Mouse (Mus musculus) spleen, adult 12 weeks (tissue): ENCODE results near the gene Fbxw8.

Experiments used
- DNase-seq: peaks from one replicate; pipeline ENCODE4 v3.0.0; 2022; ENCODE audit warnings: low spot score

Fbxw8 gene

GRCm38 (mm10) chr5:118155565-118155947, 292 bp upstream of the Fbxw8 start:
- no peak for DNase-seq

GRCm38 (mm10) chr5:118149711-118150110, 5.6 kb downstream of the Fbxw8 start:
- no peak for DNase-seq

DNA sequence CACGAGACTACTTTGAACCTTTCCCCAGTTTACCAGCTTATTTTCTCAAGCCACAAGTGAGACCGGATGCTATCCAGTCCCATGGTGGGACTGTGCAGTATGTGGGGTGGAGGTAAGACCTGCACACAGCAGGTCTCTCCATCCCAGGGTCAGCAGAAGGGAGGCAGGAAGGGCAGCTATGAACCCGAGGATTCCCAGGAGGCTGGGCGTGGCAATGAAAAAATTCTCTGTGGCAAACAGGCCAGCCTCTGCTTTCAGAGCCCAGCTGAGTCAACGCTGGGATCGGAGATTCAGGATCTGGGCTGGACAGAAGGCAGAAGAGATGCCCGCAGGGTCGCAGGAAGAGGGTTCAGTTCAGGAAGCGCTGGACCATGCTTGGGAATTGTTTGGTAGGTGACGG, 8.0 kb downstream of the Fbxw8 start:
- DNase-seq, result no peak

DNA sequence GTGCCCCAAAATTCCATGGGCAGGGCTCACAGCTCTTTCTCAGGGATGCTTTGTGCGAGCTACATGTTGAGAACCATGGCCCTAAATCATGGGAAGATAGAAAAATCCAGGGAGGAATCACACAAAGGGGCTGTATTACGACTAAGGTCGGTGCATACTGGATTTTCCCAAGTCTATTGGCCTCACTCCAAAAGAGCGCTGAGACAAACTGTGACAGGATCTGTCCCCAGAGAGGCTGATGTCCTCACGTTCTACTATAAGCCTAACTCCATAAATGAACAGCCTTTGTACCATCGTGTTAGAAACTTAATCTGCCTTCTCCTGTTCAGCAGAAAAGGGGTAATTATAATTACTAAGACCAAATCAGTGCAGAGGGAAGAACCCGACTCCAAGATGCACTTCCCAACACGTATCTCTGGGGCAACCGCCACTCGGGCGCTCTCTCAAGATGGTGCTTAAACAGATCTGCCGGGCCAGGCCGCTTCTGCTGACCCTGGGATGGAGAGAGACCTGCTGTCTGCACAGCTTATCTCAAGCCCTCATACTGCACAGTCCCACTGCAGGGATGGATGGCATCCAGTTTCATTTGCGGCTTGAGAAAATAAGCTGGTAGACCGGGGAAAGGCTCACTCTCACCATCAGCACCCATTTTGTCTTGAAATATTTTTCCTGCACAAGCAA, 9.1 kb downstream of the Fbxw8 start:
- no peak for DNase-seq

GRCm38 (mm10) chr5:118145458-118145857, 9.8 kb downstream of the Fbxw8 start:
- DNase-seq, result no peak

GRCm38 (mm10) chr5:118144770-118145169, 10.5 kb downstream of the Fbxw8 start:
- no peak for DNase-seq

- no peak for DNase-seq
Observed at GRCm38 (mm10) chr5:118144327-118144726, 10.9 kb downstream of the Fbxw8 start.

GRCm38 (mm10) chr5:118143211-118144026, 11.8 kb downstream of the Fbxw8 start:
- DNase-seq, result no peak

DNA sequence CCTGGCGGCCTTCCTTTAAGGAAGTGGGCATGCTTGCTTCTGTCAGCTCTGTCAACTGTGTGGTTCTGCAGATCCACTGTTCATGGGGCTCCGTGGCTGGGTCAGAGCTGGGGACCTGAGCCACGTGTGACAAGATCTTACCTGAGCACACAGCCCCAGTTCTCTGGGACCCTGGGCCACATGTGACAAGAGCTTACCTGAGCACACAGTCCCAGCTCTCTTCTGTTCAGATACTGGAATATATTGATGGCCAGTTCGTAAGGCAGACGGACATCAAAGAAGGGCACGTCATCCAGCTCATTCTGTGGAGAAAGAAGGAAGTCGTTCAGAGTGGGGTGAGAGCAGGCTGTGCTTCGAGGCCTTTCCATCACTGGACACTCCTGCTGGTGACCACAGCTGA, 12.8 kb downstream of the Fbxw8 start:
- DNase-seq, result no peak

DNA sequence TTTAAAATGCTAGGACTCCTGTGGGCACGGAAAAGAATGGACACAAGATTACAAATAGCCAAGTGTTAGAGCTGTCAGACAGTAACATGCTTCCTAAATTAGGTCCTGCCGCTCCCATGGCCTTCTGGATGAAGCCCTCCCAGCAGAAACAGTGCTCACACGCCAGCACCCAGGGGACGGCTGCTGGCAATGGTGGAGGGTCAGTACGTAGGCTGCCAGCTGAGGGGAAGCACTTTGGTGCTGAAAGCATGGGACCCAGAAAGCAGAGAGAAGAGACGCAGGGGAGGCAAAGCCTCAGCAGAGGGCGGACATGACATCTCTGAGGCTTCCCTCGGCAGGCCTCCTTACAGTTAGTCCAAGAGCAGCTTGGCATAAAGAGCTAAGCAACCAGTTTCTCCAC, 15.6 kb downstream of the Fbxw8 start:
- DNase-seq, result no peak

DNA sequence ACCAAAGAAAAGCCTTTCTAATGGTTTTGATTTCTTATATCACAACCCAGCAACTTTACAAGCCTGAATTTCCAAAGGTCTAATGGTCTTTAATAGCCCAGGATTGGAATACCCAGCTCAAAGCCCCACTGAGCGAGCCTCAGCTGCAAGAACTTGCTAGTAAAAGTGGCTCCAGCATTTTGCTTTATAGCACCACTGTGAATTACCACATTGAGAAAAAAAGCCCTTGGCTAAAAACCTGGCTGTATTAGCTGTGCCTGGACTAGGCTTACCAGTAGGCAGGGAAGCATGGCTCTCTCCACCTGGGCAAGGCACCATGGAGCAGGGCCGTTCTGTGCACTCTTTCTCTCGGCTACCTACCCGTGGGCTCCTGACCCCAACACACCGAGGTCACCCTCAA, 18.9 kb downstream of the Fbxw8 start:
- no peak for DNase-seq

GRCm38 (mm10) chr5:118128651-118129050, 26.6 kb downstream of the Fbxw8 start:
- DNase-seq, result no peak

DNA sequence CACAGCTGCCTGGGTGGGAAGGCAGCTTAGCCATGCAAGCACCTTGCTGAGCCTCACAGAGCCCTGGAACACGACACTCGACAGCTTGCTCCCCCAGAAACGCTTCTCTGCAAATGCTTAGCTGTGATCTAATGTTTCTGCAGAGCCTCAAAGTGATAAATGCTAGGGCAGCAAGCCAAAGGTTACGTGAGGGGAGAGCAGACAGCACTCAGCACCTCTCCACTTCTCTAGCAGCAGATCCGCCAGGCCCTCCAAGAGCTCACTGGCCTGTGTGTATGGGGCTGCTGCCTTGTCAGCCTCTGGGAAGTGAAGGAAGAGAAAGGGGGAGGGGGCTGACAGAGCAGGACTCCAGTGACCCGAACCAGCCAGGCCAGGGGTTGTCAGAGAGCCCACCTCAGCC, 27.1 kb downstream of the Fbxw8 start:
- no peak for DNase-seq

- no peak for DNase-seq
Observed at GRCm38 (mm10) chr5:118126671-118127070, 28.6 kb downstream of the Fbxw8 start.

DNA sequence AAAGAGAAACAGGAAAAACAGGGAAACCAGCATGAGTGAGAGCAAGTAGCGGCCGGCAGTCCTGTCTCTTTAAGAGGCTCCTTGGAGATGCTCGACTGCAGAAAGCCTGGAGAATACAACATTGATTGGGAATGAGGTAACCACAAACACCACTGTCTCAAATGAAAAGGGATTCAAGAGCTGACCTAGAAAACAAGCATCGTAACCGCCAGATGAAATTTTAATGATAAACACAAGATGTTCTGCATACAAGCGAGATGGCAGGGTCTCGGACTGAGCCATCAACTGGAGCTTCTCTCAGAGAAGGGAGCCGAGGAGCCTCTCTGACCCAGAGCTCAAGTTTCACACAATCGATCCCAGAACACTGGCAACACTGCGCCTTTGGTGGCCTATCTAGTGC, 32.2 kb downstream of the Fbxw8 start:
- no peak for DNase-seq

GRCm38 (mm10) chr5:118121928-118122327, 33.3 kb downstream of the Fbxw8 start:
- no peak for DNase-seq

GRCm38 (mm10) chr5:118120670-118121069, 34.6 kb downstream of the Fbxw8 start:
- DNase-seq, result no peak

DNA sequence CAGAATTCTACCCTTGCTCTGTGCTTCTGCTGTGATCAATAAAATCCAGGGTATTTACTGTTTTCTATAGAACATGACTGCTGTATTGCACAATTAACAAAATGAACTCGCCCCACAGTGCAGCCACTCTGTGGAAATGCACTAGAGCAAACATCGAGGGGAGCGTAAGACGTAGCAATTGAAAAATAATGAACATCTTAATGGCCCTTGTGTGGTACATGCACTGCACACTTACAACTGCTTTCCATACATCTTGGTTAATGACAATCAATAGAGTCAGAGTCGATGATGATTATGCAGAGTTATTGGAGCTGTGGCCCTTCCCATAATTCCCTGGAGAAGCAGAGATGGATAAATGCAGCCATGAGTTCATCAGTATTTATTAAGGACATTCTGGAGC, 36.3 kb downstream of the Fbxw8 start:
- no peak for DNase-seq

DNA sequence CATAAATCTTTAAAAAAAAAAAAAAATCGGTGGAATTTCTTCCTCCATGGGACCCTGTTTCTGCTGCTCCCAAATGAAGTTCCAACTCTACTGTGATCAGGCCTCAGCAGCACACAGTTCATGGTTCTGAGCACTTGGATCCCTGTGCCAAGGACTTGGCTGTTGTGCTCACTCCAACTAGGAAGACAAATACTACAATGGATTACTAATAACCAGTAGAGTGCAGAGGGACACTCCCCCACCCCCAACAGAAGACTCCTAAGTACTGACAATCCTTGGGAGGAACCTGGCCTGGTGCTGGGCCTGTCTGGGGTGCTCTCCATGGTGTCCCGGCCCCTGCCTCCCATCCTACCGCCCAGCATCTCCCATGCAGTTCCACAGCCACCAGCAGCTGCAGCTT, 36.9 kb downstream of the Fbxw8 start:
- no peak for DNase-seq

DNA sequence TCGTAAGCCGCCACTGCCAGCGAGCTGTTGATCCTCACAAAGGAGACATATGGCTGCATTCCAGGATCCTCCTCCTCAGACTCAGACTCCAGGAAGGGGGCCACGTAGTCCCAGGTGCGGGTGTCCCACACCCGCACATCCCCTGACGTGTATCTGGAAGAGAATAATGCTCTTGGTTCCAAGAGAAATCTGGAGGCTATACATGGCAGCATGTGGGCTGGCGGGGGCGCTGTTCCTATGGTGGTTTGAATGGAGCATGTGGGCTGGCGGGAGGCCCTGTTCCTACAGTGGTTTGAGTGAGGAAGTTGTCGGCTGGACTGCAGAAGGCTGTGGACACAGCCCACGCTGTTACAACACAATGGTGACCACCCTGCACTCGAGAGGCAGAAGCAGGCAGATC, 41.6 kb downstream of the Fbxw8 start:
- no peak for DNase-seq

DNA sequence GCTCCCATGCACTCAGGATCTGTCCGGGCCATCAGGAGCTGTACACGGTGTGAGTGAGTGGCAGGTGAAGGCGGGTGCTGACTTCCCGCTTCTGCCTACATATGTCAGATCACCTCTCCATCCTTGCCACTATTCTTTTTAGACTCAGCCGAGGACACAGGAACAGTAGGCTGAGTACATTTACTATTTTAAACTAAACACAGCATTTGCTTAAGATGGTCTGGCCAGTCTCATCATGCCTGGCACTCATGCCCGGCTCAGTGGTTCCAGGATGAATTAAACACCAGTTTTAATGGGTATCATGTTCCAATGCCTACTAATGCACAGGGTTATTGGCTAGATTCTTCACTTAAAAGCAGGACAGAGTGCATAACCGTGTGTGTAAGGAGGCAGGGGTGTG, 42.2 kb downstream of the Fbxw8 start:
- no peak for DNase-seq

DNA sequence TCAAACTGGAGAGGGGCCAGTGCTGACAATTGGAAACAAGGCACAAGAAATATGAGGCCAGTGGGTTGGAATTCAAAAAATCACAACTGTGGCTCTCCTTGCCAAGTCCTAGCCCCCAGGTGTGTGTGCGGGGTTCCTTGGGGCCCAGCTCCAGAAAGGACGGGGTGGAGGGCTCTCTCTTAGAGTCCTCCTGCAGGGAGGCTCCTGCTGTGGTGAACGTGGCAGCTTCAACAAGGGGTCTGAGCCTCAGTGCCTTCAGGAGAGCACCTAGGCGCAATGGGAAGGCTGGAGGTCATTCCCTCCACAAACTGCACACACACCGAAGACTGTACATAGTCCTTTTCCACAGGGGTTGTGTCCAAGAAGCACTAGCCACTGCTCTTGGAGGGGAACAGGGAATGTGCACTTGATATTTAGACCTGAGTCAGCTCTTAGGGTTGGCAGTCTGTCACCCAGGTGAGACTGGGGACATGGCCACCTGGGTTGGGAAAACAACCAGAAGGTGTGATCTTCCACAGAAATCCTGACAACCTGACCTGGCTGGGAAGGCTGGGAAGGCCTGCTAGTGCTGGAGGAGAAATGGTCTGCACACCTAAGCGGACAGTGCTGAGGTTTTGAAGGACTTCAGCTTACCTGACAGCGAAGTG, 46.3 kb downstream of the Fbxw8 start:
- DNase-seq, result no peak

- DNase-seq, result no peak
Observed at GRCm38 (mm10) chr5:118108124-118108793, 47.0 kb downstream of the Fbxw8 start.
